Mouse (Mus musculus): ENCODE data around the gene Rps3. TPM values are rescaled to one million over a fixed set of nuclear protein-coding genes. Genes with fewer than 3 reads are reported as not detected.

Rps3 gene
- polyA plus RNA-seq, 1 experiment from 2014 or later, result 870 TPM

GRCm38 (mm10) chr7:99427987-99428386 is 55.6 kb downstream of the Rps3 start:
- Histone ChIP-seq H3K4me3 (ENCODE audit: low read length) (no peak overlapping the region), H3K27ac (ENCODE audit: low read depth, low read length) (no peak overlapping the region), H3K4me1 (ENCODE audit: control insufficient read depth, insufficient read depth, low read length) (peaks cover 8% of the 10 kb centered on the region), H3K9ac (ENCODE audit: low read depth, low read length) (no peak overlapping the region), H3K4me2 (replicated peaks; ENCODE audit: low read depth, low read length) (no peak overlapping the region), H3K9me3 (ENCODE audit: control insufficient read depth, low read length) (no peaks in the 10 kb centered on the region), H3K36me3 (ENCODE audit: control insufficient read depth, insufficient read depth, low read length) (no peaks in the 10 kb centered on the region), H3K27me3 (ENCODE audit: control insufficient read depth, insufficient read depth, low read length) (no peaks in the 10 kb centered on the region)
- ATAC-seq (ENCODE audit: low FRiP score, low TSS enrichment), result no peak
- 92% methylated on average over 3 of the region's 3 CpGs for WGBS

Other genes with a start within 250 kb of the Rps3 start
- 2.7 and 3.0 TPM in 2 replicates for gene Mogat2, start 245.1 kb downstream of the Rps3 start, polyA plus RNA-seq (2014; fragmentation: Nextera tagmentation; extraction: Ambion mirVana)
- gene Map6, start 216.3 kb downstream of the Rps3 start, polyA plus RNA-seq (2014; fragmentation: Nextera tagmentation; extraction: Ambion mirVana), result 1.1 and 1.2 TPM in 2 replicates
- gene Serpinh1, start 130.5 kb downstream of the Rps3 start, polyA plus RNA-seq (2014; fragmentation: Nextera tagmentation; extraction: Ambion mirVana), result 459 and 599 TPM in 2 replicates
- 12.1 and 15.4 TPM in 2 replicates for gene Gdpd5, start 102.3 kb downstream of the Rps3 start, polyA plus RNA-seq (2014; fragmentation: Nextera tagmentation; extraction: Ambion mirVana)
- 1.1 and 1.5 TPM in 2 replicates for gene Klhl35, start 17.7 kb downstream of the Rps3 start, polyA plus RNA-seq (2014; fragmentation: Nextera tagmentation; extraction: Ambion mirVana)
- 3.5 and 3.6 TPM in 2 replicates for gene Arrb1, start 51.7 kb upstream of the Rps3 start, polyA plus RNA-seq (2014; fragmentation: Nextera tagmentation; extraction: Ambion mirVana)
- 0.50 and 0.83 TPM in 2 replicates for gene Tpbgl, start 143.4 kb upstream of the Rps3 start, polyA plus RNA-seq (2014; fragmentation: Nextera tagmentation; extraction: Ambion mirVana)
- gene Slco2b1, start 227.6 kb upstream of the Rps3 start, polyA plus RNA-seq (2014; fragmentation: Nextera tagmentation; extraction: Ambion mirVana), result 0.90 and 1.2 TPM in 2 replicates
- not detected in 2 replicates for gene Olfr520, start 246.5 kb upstream of the Rps3 start, polyA plus RNA-seq (2014; fragmentation: Nextera tagmentation; extraction: Ambion mirVana)